Mouse (Mus musculus) kidney, embryonic 14.5 days (tissue): Measurements from ENCODE around the gene Clock. TPM values are rescaled to one million over a fixed set of nuclear protein-coding genes. Genes with fewer than 3 reads are reported as not detected.

Experiments used
- ATAC-seq: fragments of 200-750 bp; cut with Nextera tagmentation; 2 replicates; pipeline ENCODE4 v1.8.0; 2017; ENCODE audit warnings: moderate number of reproducible peaks, mild to moderate bottlenecking, moderate TSS enrichment, moderate library complexity; ENCODE audit not compliant: low FRiP score, low TSS enrichment
- H3K27ac ChIP-seq: fragments of 300-500 bp; sonication (generic); 2 replicates; pipeline ENCODE4 v1.5.1; 2014; ENCODE audit warnings: low read depth, mild to moderate bottlenecking, low read length, moderate library complexity, mixed read lengths
- H3K27me3 ChIP-seq: fragments of 300-500 bp; sonication (generic); 2 replicates; pipeline ENCODE4 v1.6.1; 2014; ENCODE audit warnings: mild to moderate bottlenecking, low read length; ENCODE audit not compliant: control insufficient read depth, insufficient read depth
- H3K36me3 ChIP-seq: fragments of 300-500 bp; sonication (generic); 2 replicates; pipeline ENCODE4 v1.6.1; 2014; ENCODE audit warnings: low read length, mixed read lengths; ENCODE audit not compliant: control insufficient read depth, insufficient read depth
- H3K4me1 ChIP-seq: fragments of 300-500 bp; sonication (generic); 2 replicates; pipeline ENCODE4 v1.6.1; 2014; ENCODE audit warnings: low read length, mixed read lengths; ENCODE audit not compliant: control insufficient read depth, insufficient read depth
- H3K4me2 ChIP-seq: fragments of 300-500 bp; sonication (generic); replicated peaks from 2 replicates; pipeline ENCODE4 v1.6.1; 2014; ENCODE audit warnings: low read depth, mild to moderate bottlenecking, low read length
- H3K4me3 ChIP-seq: fragments of 300-500 bp; sonication (generic); 2 replicates; pipeline ENCODE4 v1.5.1; 2014; ENCODE audit warnings: mild to moderate bottlenecking, low read length
- H3K9ac ChIP-seq: fragments of 300-500 bp; sonication (generic); 2 replicates; pipeline ENCODE4 v1.6.1; 2014; ENCODE audit warnings: low read depth, mild to moderate bottlenecking, low read length, moderate library complexity
- H3K9me3 ChIP-seq: fragments of 300-500 bp; sonication (generic); 2 replicates; pipeline ENCODE4 v1.6.1; 2016; ENCODE audit warnings: low read length; ENCODE audit not compliant: control insufficient read depth
- WGBS: fragments of 180-500 bp; shearing (Covaris S2); extraction: QIAGEN DNeasy Blood & Tissue Kit; methylation state at CpG from one replicate; pipeline ENCODE4 v1.1.7; 2014; 5-methylcytosine and 5-hydroxymethylcytosine counted together
- polyA plus RNA-seq: library from polyadenylated mRNA; unstranded; fragments of >200 nt; fragmentation: Nextera tagmentation; extraction: Ambion mirVana; gene quantifications from 2 replicates; pipeline ENCODE4 v1.2.1, GENCODE M21; 2014

Clock gene
- polyA plus RNA-seq, 1 experiment from 2014 or later: 15.5 TPM

GRCm38 (mm10) chr5:76193075-76193474 is 111.5 kb downstream of the Clock start:
- H3K27ac ChIP-seq: no peak overlapping the region
- H3K9me3 ChIP-seq: no peaks in the 10 kb centered on the region
- H3K9ac ChIP-seq: no peak overlapping the region
- ATAC-seq: no peak
- peaks cover 15% of the 10 kb centered on the region; the same call in 1 of the 2 replicates for H3K36me3 ChIP-seq
- H3K4me2 ChIP-seq: no peak overlapping the region
- H3K4me1 ChIP-seq: no peaks in the 10 kb centered on the region; the same call in 1 of the 2 replicates
- no peaks in the 10 kb centered on the region for H3K27me3 ChIP-seq
- no peak overlapping the region for H3K4me3 ChIP-seq

GRCm38 (mm10) chr5:76190609-76191008 is 114.0 kb downstream of the Clock start:
- no peak overlapping the region for H3K4me2 ChIP-seq
- no peaks in the 10 kb centered on the region for H3K27me3 ChIP-seq
- H3K36me3 ChIP-seq: peaks cover 15% of the 10 kb centered on the region; the same call in 1 of the 2 replicates
- H3K4me3 ChIP-seq: no peak overlapping the region
- 87% methylated on average over 4 of the region's 4 CpGs for WGBS
- H3K27ac ChIP-seq: no peak overlapping the region
- ATAC-seq: no peak
- no peaks in the 10 kb centered on the region for H3K9me3 ChIP-seq
- H3K9ac ChIP-seq: no peak overlapping the region
- peaks cover 8% of the 10 kb centered on the region for H3K4me1 ChIP-seq

DNA sequence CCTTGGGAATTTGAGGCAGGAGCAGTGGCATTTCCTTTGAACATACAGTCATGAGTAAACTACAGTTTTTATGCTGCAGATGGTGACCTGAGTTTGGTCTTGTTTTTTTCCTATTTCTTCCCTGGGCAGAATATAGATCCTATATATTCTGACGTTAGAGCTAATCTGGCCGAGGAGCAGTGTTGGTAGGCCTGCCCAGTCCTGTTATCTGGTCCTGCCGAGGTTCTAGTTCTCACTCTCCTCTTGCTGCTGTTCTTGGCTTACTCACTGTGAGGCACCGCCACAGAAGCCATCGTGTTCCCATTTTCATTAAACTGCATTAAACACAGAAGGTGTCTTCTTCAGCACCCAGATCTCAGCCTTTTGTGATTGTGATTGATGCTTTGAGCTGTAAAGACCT is 116.7 kb downstream of the Clock start:
- no peak overlapping the region for H3K4me2 ChIP-seq
- H3K27me3 ChIP-seq: no peaks in the 10 kb centered on the region
- H3K4me1 ChIP-seq: peaks cover 18% of the 10 kb centered on the region
- ATAC-seq: no peak
- peaks cover 11% of the 10 kb centered on the region; the same call in 1 of the 2 replicates for H3K36me3 ChIP-seq
- no peak overlapping the region for H3K9ac ChIP-seq
- H3K9me3 ChIP-seq: no peaks in the 10 kb centered on the region
- 87% methylated on average over 5 of the region's 5 CpGs for WGBS
- H3K4me3 ChIP-seq: no peak overlapping the region
- no peak overlapping the region for H3K27ac ChIP-seq

- Histone ChIP-seq H3K4me1 (peaks cover 20% of the 10 kb centered on the region), H3K27ac (peak overlapping the region; percentile 90), H3K4me3 (peak overlapping the region; percentile 56), H3K27me3 (no peaks in the 10 kb centered on the region), H3K36me3 (peaks cover 5% of the 10 kb centered on the region; the same call in 1 of the 2 replicates), H3K9ac (peak overlapping the region; percentile 90), H3K9me3 (no peaks in the 10 kb centered on the region), H3K4me2 (peak overlapping the region; percentile 69)
- WGBS: 4% methylated on average over 38 of the region's 38 CpGs
- peak; percentile 90 for ATAC-seq
Measured at GRCm38 (mm10) chr5:76184286-76185080, 120.1 kb downstream of the Clock start.

DNA sequence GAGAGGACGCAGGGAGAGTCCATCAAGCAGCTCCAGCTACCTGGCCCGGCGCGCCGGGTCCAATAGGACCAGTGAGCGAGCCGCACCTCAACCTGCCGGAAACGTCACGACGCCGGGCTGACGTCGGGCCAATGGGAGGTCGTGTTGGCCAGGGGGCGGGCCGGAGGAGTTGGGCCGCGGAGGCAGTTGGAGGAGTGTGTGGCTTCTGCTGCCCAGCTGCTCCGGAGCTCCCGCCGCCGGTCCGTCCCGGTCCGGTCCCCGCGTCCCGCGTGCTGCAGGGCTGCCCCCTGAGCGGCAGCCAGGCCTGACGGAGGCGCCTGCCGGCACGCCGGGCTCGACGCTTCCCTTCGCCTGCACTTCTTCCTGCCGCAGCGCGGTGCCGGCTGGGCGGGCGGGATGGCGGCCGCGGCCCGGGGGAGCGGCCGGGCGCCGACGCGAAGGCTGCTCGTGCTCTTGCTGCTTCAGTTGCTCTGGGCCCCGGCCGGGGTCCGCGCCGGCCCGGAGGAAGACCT is 120.8 kb downstream of the Clock start, which contains the start of gene Tmem165:
Gene Tmem165, plus strand, starts transcription at position 131 of the 512 bp plus-strand sequence.
- H3K4me1 ChIP-seq: peaks cover 20% of the 10 kb centered on the region
- ATAC-seq: peak; percentile 97
- H3K36me3 ChIP-seq: peaks cover 5% of the 10 kb centered on the region; the same call in 1 of the 2 replicates
- H3K27ac ChIP-seq: peak within 1 kb of the TSS; percentile 90
- under 1% methylated on average over 35 of the region's 62 CpGs for WGBS
- H3K27me3 ChIP-seq: no peaks in the 10 kb centered on the region
- peak within 1 kb of the TSS; percentile 69 for H3K4me2 ChIP-seq
- no peaks in the 10 kb centered on the region for H3K9me3 ChIP-seq
- H3K4me3 ChIP-seq: peak within 1 kb of the TSS; percentile 56
- peak within 1 kb of the TSS; percentile 90 for H3K9ac ChIP-seq

GRCm38 (mm10) chr5:76183043-76183749 is 121.4 kb downstream of the Clock start:
- Histone ChIP-seq H3K27me3 (no peaks in the 10 kb centered on the region), H3K4me1 (peaks cover 20% of the 10 kb centered on the region), H3K4me2 (peak overlapping the region; percentile 69), H3K4me3 (peak overlapping the region; percentile 56), H3K9ac (peak overlapping the region; percentile 90; the same call in 1 of the 2 replicates), H3K27ac (peak overlapping the region; percentile 90; the same call in 1 of the 2 replicates), H3K9me3 (no peaks in the 10 kb centered on the region), H3K36me3 (peaks cover 5% of the 10 kb centered on the region; the same call in 1 of the 2 replicates)
- no peak for ATAC-seq
- WGBS: 38% methylated on average over 17 of the region's 17 CpGs

DNA sequence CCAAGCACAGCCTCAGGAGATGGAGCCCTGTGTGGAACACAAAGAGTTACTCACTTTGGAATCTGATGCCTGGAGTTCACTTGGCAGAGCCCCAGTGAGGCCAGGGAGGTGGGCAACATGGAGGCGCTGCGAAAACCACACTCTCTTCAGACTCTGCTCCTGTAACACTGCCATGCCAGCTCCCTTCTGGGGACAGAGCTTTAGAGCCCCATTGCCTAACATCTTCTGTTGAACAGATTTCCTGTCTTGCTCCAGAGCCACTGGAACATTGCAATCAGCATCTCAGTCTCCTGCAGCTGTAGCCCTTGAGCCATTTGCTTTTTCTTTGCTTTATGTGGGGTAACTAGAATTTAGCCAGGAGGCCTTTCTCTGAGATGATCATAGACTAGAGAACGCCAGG is 122.3 kb downstream of the Clock start:
- no peak overlapping the region for H3K4me3 ChIP-seq
- no peak for ATAC-seq
- no peak overlapping the region for H3K4me2 ChIP-seq
- H3K27ac ChIP-seq: no peak overlapping the region
- peaks cover 5% of the 10 kb centered on the region; the same call in 1 of the 2 replicates for H3K36me3 ChIP-seq
- peaks cover 20% of the 10 kb centered on the region for H3K4me1 ChIP-seq
- no peaks in the 10 kb centered on the region for H3K27me3 ChIP-seq
- no peaks in the 10 kb centered on the region for H3K9me3 ChIP-seq
- no peak overlapping the region for H3K9ac ChIP-seq
- WGBS: 26% methylated on average over 3 of the region's 3 CpGs

GRCm38 (mm10) chr5:76179791-76180190 is 124.8 kb downstream of the Clock start:
- no peak overlapping the region for H3K9ac ChIP-seq
- no peak overlapping the region for H3K27ac ChIP-seq
- no peak for ATAC-seq
- H3K4me2 ChIP-seq: no peak overlapping the region
- H3K4me3 ChIP-seq: no peak overlapping the region
- no peaks in the 10 kb centered on the region for H3K9me3 ChIP-seq
- H3K36me3 ChIP-seq: no peaks in the 10 kb centered on the region
- H3K27me3 ChIP-seq: no peaks in the 10 kb centered on the region
- WGBS: 85% methylated on average over 5 of the region's 5 CpGs
- peaks cover 4% of the 10 kb centered on the region; the same call in 1 of the 2 replicates for H3K4me1 ChIP-seq
